Comparison of ENCODE assay signal across 12 mouse cellular contexts in the genomic region with DNA sequence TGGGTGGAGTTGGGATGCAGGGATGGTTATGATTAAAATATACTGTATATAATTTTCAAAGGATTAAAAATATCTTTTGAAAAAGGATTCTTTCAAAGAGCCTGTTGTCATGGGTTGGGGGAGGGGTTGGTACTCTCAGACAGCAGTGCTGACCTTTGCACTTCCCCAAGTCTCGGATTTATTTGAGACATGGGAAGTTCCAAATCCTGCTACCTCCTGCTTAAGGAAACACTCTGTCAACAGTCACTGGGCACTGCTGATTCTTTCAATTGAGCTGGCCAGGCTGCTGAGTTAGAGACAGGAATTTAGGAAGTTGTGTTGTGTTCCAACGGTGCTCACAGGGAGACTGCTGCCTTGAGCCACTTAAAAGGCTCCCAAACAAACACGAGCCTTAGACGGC.
A peak's percentile ranks its signal among the peaks of the same experiment; 100 is the strongest.
DNase-seq lines count a peak whose midpoint lies in the region; ATAC-seq and TF ChIP-seq lines count a peak whose summit lies in the region.
"Had no signal": no experiment of that assay in that cellular context is flagged by ENCODE, and none has a peak within 500 bp of the region (broad histone marks: within the 10 kb centered on the region; RNA-seq: fewer than 3 reads in every experiment).

No protein-coding gene starts in this region.

- H3K4me1 ChIP-seq in liver, postnatal 0 days (ENCODE audit: insufficient read depth), result peaks cover 9% of the 10 kb centered on the region
- H3K4me1 ChIP-seq in liver, embryonic 12.5 days, result 0 out of 2 replicates have a peak, but pooled peaks cover 3% of the 10 kb centered on the region
- no peaks in the 10 kb centered on the region; the same call in 1 of the 2 replicates for H3K4me1 ChIP-seq in kidney, embryonic 16.5 days (ENCODE audit: insufficient read depth, low read length)
- no peaks in the 10 kb centered on the region for H3K4me1 ChIP-seq in hindbrain, embryonic 16.5 days (ENCODE audit: control insufficient read depth, insufficient read depth, low read depth, low read length)

- peak overlapping the region; percentile 60; the same call in 1 of the 2 replicates for H3K27ac ChIP-seq in liver, postnatal 0 days (ENCODE audit: low read depth)
- H3K27ac ChIP-seq in liver, embryonic 12.5 days, result no peak overlapping the region
- no peak overlapping the region for H3K27ac ChIP-seq in kidney, embryonic 16.5 days (ENCODE audit: low read length)
- H3K27ac ChIP-seq in hindbrain, embryonic 16.5 days (ENCODE audit: low read depth, low read length), result no peak overlapping the region
- H3K27ac ChIP-seq: hindbrain, embryonic 15.5 days; liver, embryonic 14.5 days had no signal

- TF ChIP-seq CTCF in liver, postnatal 0 days (IDR thresholded peaks at IDR 0.05; ENCODE audit: low read depth), result no peak

- H3K9ac ChIP-seq in liver, postnatal 0 days (replicated peaks), result no peak overlapping the region
- no peak overlapping the region for H3K9ac ChIP-seq in liver, embryonic 12.5 days
- H3K9ac ChIP-seq in kidney, embryonic 16.5 days (replicated peaks; ENCODE audit: low read length), result no peak overlapping the region
- H3K9ac ChIP-seq in hindbrain, embryonic 16.5 days (ENCODE audit: low read depth, low read length), result no peak overlapping the region
- H3K9ac ChIP-seq: hindbrain, embryonic 15.5 days; liver, embryonic 14.5 days had no signal

- DNase-seq in adrenal gland, postnatal 36 days, result peak; percentile 5 to 52
- no peak for DNase-seq in adrenal gland, postnatal 4 days (ENCODE audit: low spot score in 2 of 2)
- DNase-seq in liver, postnatal 0 days, result no peak
- peak; percentile 62 for DNase-seq in lung, postnatal 36 days
- DNase-seq in cerebellum, adult 11-12 months, result no peak
- DNase-seq: cerebellum, postnatal 25 days; gastrocnemius, postnatal 14 days had no signal

- H3K36me3 ChIP-seq in liver, postnatal 0 days (replicated peaks; ENCODE audit: insufficient read depth, low read length), result no peaks in the 10 kb centered on the region
- H3K36me3 ChIP-seq in liver, embryonic 12.5 days, result no peaks in the 10 kb centered on the region
- no peaks in the 10 kb centered on the region for H3K36me3 ChIP-seq in kidney, embryonic 16.5 days (ENCODE audit: insufficient read depth, low read length)
- H3K36me3 ChIP-seq in hindbrain, embryonic 16.5 days (ENCODE audit: control insufficient read depth, insufficient read depth, low read length), result no peaks in the 10 kb centered on the region
- H3K36me3 ChIP-seq: hindbrain, embryonic 15.5 days had no signal

- no peak overlapping the region for H3K4me3 ChIP-seq in liver, postnatal 0 days (ENCODE audit: low read depth, low read length)
- H3K4me3 ChIP-seq in liver, embryonic 12.5 days, result no peak overlapping the region
- no peak overlapping the region for H3K4me3 ChIP-seq in kidney, embryonic 16.5 days (ENCODE audit: low read length)
- no peak overlapping the region for H3K4me3 ChIP-seq in hindbrain, embryonic 16.5 days (ENCODE audit: low read length)
- H3K4me3 ChIP-seq: hindbrain, embryonic 15.5 days had no signal

- WGBS in liver, postnatal 0 days (ENCODE audit: insufficient replicate concordance), result 26% methylated on average over 4 of the region's 4 CpGs
- 42% methylated on average over 4 of the region's 4 CpGs for WGBS in liver, embryonic 12.5 days (ENCODE audit: insufficient replicate concordance)
- 47% methylated on average over 4 of the region's 4 CpGs for WGBS in kidney, embryonic 16.5 days
- WGBS in hindbrain, embryonic 16.5 days, result 63% methylated on average over 4 of the region's 4 CpGs

- no peak for ATAC-seq in liver, postnatal 0 days
- ATAC-seq in liver, embryonic 12.5 days, result no peak
- ATAC-seq in kidney, embryonic 16.5 days (ENCODE audit: low FRiP score, low TSS enrichment), result 0 out of 2 replicates have a peak, but pooled peaks have one; percentile 31
- no peak; the same call in 1 of the 2 replicates for ATAC-seq in hindbrain, embryonic 16.5 days

- no peak for TF ChIP-seq EP300 in liver, postnatal 0 days (IDR thresholded peaks at IDR 0.05; ENCODE audit: low read depth)

- H3K4me2 ChIP-seq in liver, postnatal 0 days (ENCODE audit: low read depth, low read length), result no peak overlapping the region; the same call in 1 of the 2 replicates
- no peak overlapping the region for H3K4me2 ChIP-seq in liver, embryonic 12.5 days
- no peak overlapping the region for H3K4me2 ChIP-seq in kidney, embryonic 16.5 days (replicated peaks; ENCODE audit: low read depth, low read length)
- no peak overlapping the region for H3K4me2 ChIP-seq in hindbrain, embryonic 16.5 days (ENCODE audit: low read length)
- H3K4me2 ChIP-seq: hindbrain, embryonic 15.5 days had no signal

- no peaks in the 10 kb centered on the region for H3K27me3 ChIP-seq in liver, postnatal 0 days (ENCODE audit: insufficient read depth, low read length)
- H3K27me3 ChIP-seq in liver, embryonic 12.5 days (replicated peaks), result no peaks in the 10 kb centered on the region
- H3K27me3 ChIP-seq in kidney, embryonic 16.5 days (ENCODE audit: insufficient read depth, low read length), result no peaks in the 10 kb centered on the region
- H3K27me3 ChIP-seq in hindbrain, embryonic 16.5 days (replicated peaks; ENCODE audit: control insufficient read depth, insufficient read depth, low read length), result no peaks in the 10 kb centered on the region
- H3K27me3 ChIP-seq: hindbrain, embryonic 15.5 days had no signal

- no peaks in the 10 kb centered on the region for H3K9me3 ChIP-seq in liver, postnatal 0 days (ENCODE audit: low read length)
- no peaks in the 10 kb centered on the region for H3K9me3 ChIP-seq in liver, embryonic 12.5 days (replicated peaks)
- H3K9me3 ChIP-seq in kidney, embryonic 16.5 days (ENCODE audit: low read length), result no peaks in the 10 kb centered on the region
- H3K9me3 ChIP-seq in hindbrain, embryonic 16.5 days (ENCODE audit: control insufficient read depth, low read length), result no peaks in the 10 kb centered on the region
- H3K9me3 ChIP-seq: hindbrain, embryonic 15.5 days had no signal

Comparison
In these comparisons a context has a peak if more than half of its experiments do, and no peak if none do; other contexts are left out.
1. DNase-seq: peak in adrenal gland, postnatal 36 days (2 of 2) and lung, postnatal 36 days (single experiment); none in adrenal gland, postnatal 4 days (0 of 2), liver, postnatal 0 days (single experiment) and cerebellum, adult 11-12 months (single experiment).